Mouse (Mus musculus): ENCODE data around the gene Met. TPM values are rescaled to one million over a fixed set of nuclear protein-coding genes. Genes with fewer than 3 reads are reported as not detected.

Gene Met
- total and polyA plus RNA-seq, 2 experiments from 2014 or later, result 0.46 to 3.2 TPM

GRCm38 (mm10) chr6:17573227-17573626 is 109.6 kb downstream of the Met start:
- H3K27ac ChIP-seq (ENCODE audit: low read depth, low read length), result no peak overlapping the region
- no peaks in the 10 kb centered on the region for H3K27me3 ChIP-seq (ENCODE audit: insufficient read depth, low read length)
- H3K4me3 ChIP-seq (ENCODE audit: low read depth, low read length), result no peak overlapping the region
- TF ChIP-seq CTCF (IDR thresholded peaks at IDR 0.05), result no peak
- DNase-seq (ENCODE audit: low spot score) (no peak), ATAC-seq (ENCODE audit: low FRiP score) (no peak)
- no peaks in the 10 kb centered on the region for H3K36me3 ChIP-seq (ENCODE audit: insufficient read depth, low read length)
- WGBS, result 86% methylated on average over 5 of the region's 5 CpGs
- no peaks in the 10 kb centered on the region for H3K9me3 ChIP-seq (ENCODE audit: low read length)
- H3K9ac ChIP-seq (replicated peaks; ENCODE audit: low read length, poor library complexity, severe bottlenecking), result no peak overlapping the region
- no peaks in the 10 kb centered on the region for H3K4me1 ChIP-seq (ENCODE audit: insufficient read depth, low read length)
- no peak overlapping the region for H3K4me2 ChIP-seq (ENCODE audit: low read depth, low read length, poor library complexity, severe bottlenecking)

- no peak for TF ChIP-seq CTCF (IDR thresholded peaks at IDR 0.05)
- Histone ChIP-seq H3K9me3 (ENCODE audit: low read length) (no peaks in the 10 kb centered on the region), H3K9ac (replicated peaks; ENCODE audit: low read length, poor library complexity, severe bottlenecking) (no peak overlapping the region), H3K27ac (ENCODE audit: low read depth, low read length) (no peak overlapping the region), H3K36me3 (ENCODE audit: insufficient read depth, low read length) (no peaks in the 10 kb centered on the region), H3K27me3 (ENCODE audit: insufficient read depth, low read length) (no peaks in the 10 kb centered on the region), H3K4me2 (ENCODE audit: low read depth, low read length, poor library complexity, severe bottlenecking) (no peak overlapping the region), H3K4me3 (ENCODE audit: low read depth, low read length) (no peak overlapping the region), H3K4me1 (ENCODE audit: insufficient read depth, low read length) (no peaks in the 10 kb centered on the region)
- ATAC-seq (ENCODE audit: low FRiP score), result no peak
- 90% methylated on average over 2 of the region's 2 CpGs for WGBS
- DNase-seq (ENCODE audit: low spot score), result no peak
Measured at GRCm38 (mm10) chr6:17573732-17574131, 110.1 kb downstream of the Met start.

- 82% methylated on average over 3 of the region's 3 CpGs for WGBS
- no peaks in the 10 kb centered on the region for H3K36me3 ChIP-seq (ENCODE audit: insufficient read depth, low read length)
- no peaks in the 10 kb centered on the region for H3K4me1 ChIP-seq (ENCODE audit: insufficient read depth, low read length)
- H3K9ac ChIP-seq (replicated peaks; ENCODE audit: low read length, poor library complexity, severe bottlenecking), result no peak overlapping the region
- no peak overlapping the region for H3K4me3 ChIP-seq (ENCODE audit: low read depth, low read length)
- H3K9me3 ChIP-seq (ENCODE audit: low read length), result no peaks in the 10 kb centered on the region
- TF ChIP-seq CTCF (IDR thresholded peaks at IDR 0.05), result no peak
- H3K27ac ChIP-seq (ENCODE audit: low read depth, low read length), result no peak overlapping the region
- ATAC-seq (ENCODE audit: low FRiP score), result no peak
- H3K27me3 ChIP-seq (ENCODE audit: insufficient read depth, low read length), result no peaks in the 10 kb centered on the region
- H3K4me2 ChIP-seq (ENCODE audit: low read depth, low read length, poor library complexity, severe bottlenecking), result no peak overlapping the region
- no peak for DNase-seq (ENCODE audit: low spot score)
Measured at GRCm38 (mm10) chr6:17578092-17578760, 114.6 kb downstream of the Met start.

- 75% methylated on average over 3 of the region's 3 CpGs for WGBS
- Histone ChIP-seq H3K27ac (ENCODE audit: low read depth, low read length) (no peak overlapping the region), H3K27me3 (ENCODE audit: insufficient read depth, low read length) (no peaks in the 10 kb centered on the region), H3K9ac (replicated peaks; ENCODE audit: low read length, poor library complexity, severe bottlenecking) (no peak overlapping the region), H3K4me1 (ENCODE audit: insufficient read depth, low read length) (no peaks in the 10 kb centered on the region), H3K36me3 (ENCODE audit: insufficient read depth, low read length) (no peaks in the 10 kb centered on the region), H3K4me3 (ENCODE audit: low read depth, low read length) (no peak overlapping the region), H3K4me2 (ENCODE audit: low read depth, low read length, poor library complexity, severe bottlenecking) (no peak overlapping the region), H3K9me3 (ENCODE audit: low read length) (no peaks in the 10 kb centered on the region)
- ATAC-seq (ENCODE audit: low FRiP score) (no peak), DNase-seq (ENCODE audit: low spot score) (no peak)
- TF ChIP-seq CTCF (IDR thresholded peaks at IDR 0.05), result no peak
Measured at GRCm38 (mm10) chr6:17580349-17580748, 116.7 kb downstream of the Met start.

- ATAC-seq (ENCODE audit: low FRiP score) (peak; percentile 77; the same call in 1 of the 2 replicates), DNase-seq (ENCODE audit: low spot score) (peak; percentile 57)
- no peak for TF ChIP-seq CTCF (IDR thresholded peaks at IDR 0.05)
- Histone ChIP-seq H3K4me3 (ENCODE audit: low read depth, low read length) (peak overlapping the region; percentile 26), H3K9ac (replicated peaks; ENCODE audit: low read length, poor library complexity, severe bottlenecking) (no peak overlapping the region), H3K9me3 (ENCODE audit: low read length) (no peaks in the 10 kb centered on the region), H3K27me3 (ENCODE audit: insufficient read depth, low read length) (no peaks in the 10 kb centered on the region), H3K4me2 (ENCODE audit: low read depth, low read length, poor library complexity, severe bottlenecking) (peak overlapping the region; percentile 51), H3K4me1 (ENCODE audit: insufficient read depth, low read length) (no peaks in the 10 kb centered on the region), H3K36me3 (ENCODE audit: insufficient read depth, low read length) (no peaks in the 10 kb centered on the region), H3K27ac (ENCODE audit: low read depth, low read length) (no peak overlapping the region)
- WGBS, result 22% methylated on average over 13 of the region's 13 CpGs
Measured at GRCm38 (mm10) chr6:17583982-17584381, 120.4 kb downstream of the Met start.

- TF ChIP-seq CTCF (IDR thresholded peaks at IDR 0.05), result peak; percentile 96
- DNase-seq (ENCODE audit: low spot score) (peak; percentile 78), ATAC-seq (ENCODE audit: low FRiP score) (peak; percentile 77; the same call in 1 of the 2 replicates)
- Histone ChIP-seq H3K4me2 (ENCODE audit: low read depth, low read length, poor library complexity, severe bottlenecking) (no peak overlapping the region), H3K36me3 (ENCODE audit: insufficient read depth, low read length) (no peaks in the 10 kb centered on the region), H3K9ac (replicated peaks; ENCODE audit: low read length, poor library complexity, severe bottlenecking) (no peak overlapping the region), H3K4me3 (ENCODE audit: low read depth, low read length) (no peak overlapping the region), H3K4me1 (ENCODE audit: insufficient read depth, low read length) (no peaks in the 10 kb centered on the region), H3K27ac (ENCODE audit: low read depth, low read length) (no peak overlapping the region), H3K27me3 (ENCODE audit: insufficient read depth, low read length) (no peaks in the 10 kb centered on the region), H3K9me3 (ENCODE audit: low read length) (no peaks in the 10 kb centered on the region)
- 38% methylated on average over 16 of the region's 16 CpGs for WGBS
Measured at GRCm38 (mm10) chr6:17589049-17589952, 125.7 kb downstream of the Met start.
